Mouse (Mus musculus) stomach, embryonic 16.5 days (tissue): ENCODE measurements around the gene Adarb2. TPM values are rescaled to one million over a fixed set of nuclear protein-coding genes. Genes with fewer than 3 reads are reported as not detected.

Source experiments
- ATAC-seq: fragments of 200-750 bp; cut with Nextera tagmentation; 2 replicates; pipeline ENCODE4 v1.8.0; 2017; ENCODE audit warnings: moderate number of reproducible peaks, moderate TSS enrichment; ENCODE audit not compliant: insufficient read depth, low FRiP score
- H3K27ac ChIP-seq: fragments of 300-500 bp; sonication (generic); 2 replicates; pipeline ENCODE4 v1.5.1; 2014; ENCODE audit warnings: low read length
- H3K27me3 ChIP-seq: fragments of 300-500 bp; sonication (generic); 2 replicates; pipeline ENCODE4 v1.6.1; 2014; ENCODE audit warnings: low read length, control low read depth, mixed read lengths; ENCODE audit not compliant: control insufficient read depth, insufficient read depth
- H3K36me3 ChIP-seq: fragments of 300-500 bp; sonication (generic); 2 replicates; pipeline ENCODE4 v1.6.1; 2014; ENCODE audit warnings: low read length; ENCODE audit not compliant: control insufficient read depth, insufficient read depth
- H3K4me1 ChIP-seq: fragments of 300-500 bp; sonication (generic); 2 replicates; pipeline ENCODE4 v1.6.1; 2014; ENCODE audit warnings: low read length, control low read depth, mixed read lengths; ENCODE audit not compliant: control insufficient read depth, insufficient read depth
- H3K4me2 ChIP-seq: fragments of 300-500 bp; sonication (generic); 2 replicates; pipeline ENCODE4 v1.6.1; 2014; ENCODE audit warnings: low read depth, low read length, mixed read lengths
- H3K4me3 ChIP-seq: fragments of 300-500 bp; sonication (generic); replicated peaks from 2 replicates; pipeline ENCODE4 v1.5.1; 2014; ENCODE audit warnings: mild to moderate bottlenecking, low read length
- H3K9ac ChIP-seq: fragments of 300-500 bp; sonication (generic); 2 replicates; pipeline ENCODE4 v1.6.1; 2014; ENCODE audit warnings: low read length
- H3K9me3 ChIP-seq: fragments of 300-500 bp; sonication (generic); replicated peaks from 2 replicates; pipeline ENCODE4 v1.6.1; 2016; ENCODE audit warnings: low read length, control low read depth; ENCODE audit not compliant: control insufficient read depth
- WGBS: fragments of 180-500 bp; shearing (Covaris S2); extraction: QIAGEN DNeasy Blood & Tissue Kit; methylation state at CpG from one replicate; pipeline ENCODE4 v1.1.7; 2014; 5-methylcytosine and 5-hydroxymethylcytosine counted together
- polyA plus RNA-seq: library from polyadenylated mRNA; unstranded; fragments of >200 nt; fragmentation: Nextera tagmentation; extraction: Ambion mirVana; gene quantifications from 2 replicates; pipeline ENCODE4 v1.2.1, GENCODE M21; 2015

Adarb2 gene
- polyA plus RNA-seq, 1 experiment from 2014 or later: 0.58 TPM

DNA sequence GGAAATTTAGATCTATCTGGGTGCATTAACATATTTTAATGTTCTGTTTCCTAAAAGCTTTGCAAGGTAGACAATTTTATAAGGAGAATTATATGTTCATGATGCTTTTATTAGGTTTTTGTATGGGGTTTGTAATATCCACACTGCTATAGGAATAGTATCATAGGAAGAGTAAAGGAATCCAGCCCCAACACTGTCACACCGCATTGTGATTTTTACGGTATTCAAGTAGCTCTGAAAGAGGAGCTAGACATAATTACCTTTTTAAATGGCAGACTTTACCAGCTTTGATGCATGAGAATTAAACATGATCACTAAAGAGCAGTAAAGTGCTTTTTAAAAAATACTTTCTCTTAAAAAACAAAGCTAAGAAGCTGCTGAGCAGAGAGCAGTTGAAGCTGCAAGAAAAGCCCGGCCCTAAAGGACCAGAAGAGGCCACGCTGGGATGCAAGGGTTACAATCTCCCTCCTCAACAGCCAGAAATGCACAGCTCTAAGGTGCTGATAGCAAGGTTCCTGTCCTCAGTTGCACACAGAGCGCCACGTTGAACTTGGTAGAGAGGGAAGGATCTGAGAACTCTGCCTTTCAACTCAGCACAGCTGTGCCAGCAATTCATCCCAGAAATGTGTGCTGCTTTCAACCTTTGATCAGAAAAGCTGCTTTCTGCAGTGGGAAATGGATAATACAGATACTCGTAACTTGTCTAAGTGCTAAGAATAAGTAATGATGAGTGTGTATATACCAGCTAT lies 308.6 kb downstream of the Adarb2 start:
- no peaks in the 10 kb centered on the region for H3K36me3 ChIP-seq
- no peak overlapping the region for H3K4me2 ChIP-seq
- H3K27ac ChIP-seq: no peak overlapping the region
- H3K9ac ChIP-seq: no peak overlapping the region
- H3K9me3 ChIP-seq: no peaks in the 10 kb centered on the region
- H3K4me1 ChIP-seq: no peaks in the 10 kb centered on the region
- H3K27me3 ChIP-seq: no peaks in the 10 kb centered on the region
- WGBS: 75% methylated on average over 7 of the region's 7 CpGs
- no peak for ATAC-seq
- no peak overlapping the region for H3K4me3 ChIP-seq

DNA sequence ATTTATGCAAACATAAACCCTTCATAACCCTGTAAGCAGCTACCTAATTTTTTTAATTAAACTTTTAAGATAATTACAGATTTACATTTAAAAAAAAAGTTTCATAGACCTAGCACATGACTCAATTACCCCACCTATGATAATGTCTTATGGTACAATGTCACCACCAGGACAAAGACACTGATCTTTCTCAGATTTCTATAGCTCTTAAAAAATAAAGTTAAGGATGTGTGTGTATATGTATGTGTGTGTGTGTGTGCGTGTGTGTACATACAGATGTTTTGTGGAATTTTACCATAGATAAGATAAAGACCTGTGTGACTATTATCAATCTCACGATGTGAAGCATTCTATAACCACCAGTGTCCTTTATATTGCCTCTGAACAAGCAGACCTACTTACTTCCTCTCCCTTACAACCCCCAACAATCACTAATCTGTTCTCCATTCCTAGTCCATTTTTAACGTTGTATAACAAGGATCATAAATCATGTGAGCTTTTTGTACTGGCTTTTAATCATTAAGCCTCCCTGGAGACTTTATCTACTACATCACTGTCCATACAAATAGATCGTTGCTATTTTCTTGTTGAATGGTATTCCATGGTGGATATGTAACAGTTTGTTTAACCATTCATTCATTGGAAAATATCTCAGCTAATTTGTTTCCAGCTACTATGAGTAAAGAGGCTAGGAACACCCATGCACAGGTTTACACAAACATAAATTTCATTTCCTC lies 313.5 kb downstream of the Adarb2 start:
- 34% methylated on average over 4 of the region's 4 CpGs for WGBS
- ATAC-seq: no peak
- Histone ChIP-seq H3K9ac (no peak overlapping the region), H3K9me3 (no peaks in the 10 kb centered on the region), H3K27ac (no peak overlapping the region), H3K4me1 (no peaks in the 10 kb centered on the region), H3K36me3 (no peaks in the 10 kb centered on the region), H3K4me2 (no peak overlapping the region), H3K4me3 (no peak overlapping the region), H3K27me3 (no peaks in the 10 kb centered on the region)

GRCm38 (mm10) chr13:8519204-8519603 lies 316.5 kb downstream of the Adarb2 start:
- Histone ChIP-seq H3K27ac (no peak overlapping the region), H3K4me1 (no peaks in the 10 kb centered on the region), H3K4me3 (no peak overlapping the region), H3K4me2 (no peak overlapping the region), H3K36me3 (no peaks in the 10 kb centered on the region), H3K27me3 (no peaks in the 10 kb centered on the region), H3K9me3 (no peaks in the 10 kb centered on the region), H3K9ac (no peak overlapping the region)
- ATAC-seq: no peak
- WGBS: 81% methylated on average over 5 of the region's 5 CpGs

- Histone ChIP-seq H3K27me3 (no peaks in the 10 kb centered on the region), H3K9me3 (no peaks in the 10 kb centered on the region), H3K4me3 (no peak overlapping the region), H3K9ac (no peak overlapping the region), H3K36me3 (no peaks in the 10 kb centered on the region), H3K4me1 (no peaks in the 10 kb centered on the region), H3K27ac (no peak overlapping the region), H3K4me2 (0 out of 2 replicates have a peak overlapping the region, but pooled peaks have one; percentile 3)
- peak; percentile 77 for ATAC-seq
- 48% methylated on average over 9 of the region's 9 CpGs for WGBS
Measured at GRCm38 (mm10) chr13:8525748-8526631, 323.3 kb downstream of the Adarb2 start.

DNA sequence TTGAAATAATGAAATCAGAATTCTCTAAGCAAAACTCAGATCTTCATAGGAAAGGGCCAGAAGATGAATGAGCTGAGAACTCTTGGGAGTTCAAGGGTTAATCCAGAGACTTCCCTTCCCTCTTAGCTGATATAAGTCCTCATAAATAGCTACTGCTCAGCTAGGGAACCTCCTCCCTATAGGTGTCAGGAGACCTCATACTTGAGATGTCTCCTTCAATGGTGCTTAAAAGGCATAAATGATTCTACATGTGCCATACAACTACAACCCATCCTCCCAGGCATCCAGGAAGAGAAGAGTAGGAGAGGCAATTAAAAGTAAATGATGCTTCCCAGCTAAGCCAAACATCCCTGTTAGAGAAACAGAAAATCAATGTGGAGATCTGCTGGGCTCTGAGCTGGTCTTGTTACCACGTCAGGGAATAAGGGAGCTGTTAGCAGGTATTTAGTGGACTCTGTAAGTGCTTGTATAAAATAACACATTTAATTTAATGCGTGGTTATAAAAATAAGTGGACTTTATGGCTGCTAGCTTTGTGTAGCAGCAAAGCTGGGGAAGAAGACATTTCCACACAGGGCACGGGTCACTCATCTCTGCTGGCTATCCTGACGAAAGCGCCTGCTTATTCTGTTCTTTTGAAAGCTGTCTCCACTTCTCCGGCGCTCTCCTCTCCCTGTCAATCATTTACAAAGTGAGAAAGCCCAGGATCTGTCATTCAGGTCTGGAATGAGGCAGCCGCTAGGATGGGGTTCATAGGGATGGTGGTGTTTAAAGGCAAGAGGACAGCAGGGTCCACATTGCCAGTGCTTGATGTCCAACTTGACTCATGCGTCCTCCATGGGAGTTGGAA lies 331.8 kb downstream of the Adarb2 start:
- H3K27ac ChIP-seq: no peak overlapping the region
- no peaks in the 10 kb centered on the region for H3K27me3 ChIP-seq
- no peaks in the 10 kb centered on the region for H3K9me3 ChIP-seq
- H3K9ac ChIP-seq: no peak overlapping the region
- ATAC-seq: no peak
- 81% methylated on average over 9 of the region's 9 CpGs for WGBS
- H3K4me2 ChIP-seq: no peak overlapping the region
- no peak overlapping the region for H3K4me3 ChIP-seq
- no peaks in the 10 kb centered on the region for H3K4me1 ChIP-seq
- no peaks in the 10 kb centered on the region for H3K36me3 ChIP-seq

GRCm38 (mm10) chr13:8538481-8538880 lies 335.8 kb downstream of the Adarb2 start:
- no peak for ATAC-seq
- 84% methylated on average over 2 of the region's 2 CpGs for WGBS
- no peaks in the 10 kb centered on the region for H3K4me1 ChIP-seq
- no peak overlapping the region for H3K9ac ChIP-seq
- no peaks in the 10 kb centered on the region for H3K27me3 ChIP-seq
- no peak overlapping the region for H3K4me2 ChIP-seq
- no peak overlapping the region for H3K4me3 ChIP-seq
- H3K36me3 ChIP-seq: no peaks in the 10 kb centered on the region
- H3K27ac ChIP-seq: no peak overlapping the region
- H3K9me3 ChIP-seq: no peaks in the 10 kb centered on the region

GRCm38 (mm10) chr13:8538896-8539295 lies 336.2 kb downstream of the Adarb2 start:
- no peaks in the 10 kb centered on the region for H3K27me3 ChIP-seq

GRCm38 (mm10) chr13:8542684-8543083 lies 340.0 kb downstream of the Adarb2 start:
- 77% methylated on average over 2 of the region's 2 CpGs for WGBS
- no peaks in the 10 kb centered on the region for H3K36me3 ChIP-seq
- no peaks in the 10 kb centered on the region for H3K27me3 ChIP-seq
- H3K27ac ChIP-seq: no peak overlapping the region
- H3K9me3 ChIP-seq: no peaks in the 10 kb centered on the region
- ATAC-seq: no peak
- H3K4me3 ChIP-seq: no peak overlapping the region
- H3K4me1 ChIP-seq: no peaks in the 10 kb centered on the region
- H3K4me2 ChIP-seq: no peak overlapping the region
- no peak overlapping the region for H3K9ac ChIP-seq

More at GRCm38 (mm10) chr13:8538896-8539295, 336.2 kb downstream of the Adarb2 start:
- H3K9ac ChIP-seq: no peak overlapping the region
- no peak overlapping the region for H3K4me3 ChIP-seq
- no peak for ATAC-seq
- no peak overlapping the region for H3K27ac ChIP-seq
- H3K4me1 ChIP-seq: no peaks in the 10 kb centered on the region
- no peak overlapping the region for H3K4me2 ChIP-seq
- H3K9me3 ChIP-seq: no peaks in the 10 kb centered on the region
- no peaks in the 10 kb centered on the region for H3K36me3 ChIP-seq
- 84% methylated on average over 10 of the region's 10 CpGs for WGBS
